Mouse (Mus musculus) CH12.LX (cell line): ENCODE measurements at regions not wholly inside any gene's neighbourhood (a gene's known extent, or its start where the extent isn't known, plus 50 kb on each side); places are given as distances from the start of the nearest gene placed in this dataset.
"Not testable (repeated sequence)": the region's sequence is repeated elsewhere in the genome, so short reads cannot be mapped to it uniquely, and the experiment has no call there.

ENCODE experiments used
- DNase-seq: peaks from one replicate; pipeline ENCODE4 v3.0.0-alpha.2; 2013; ENCODE audit errors: extremely low read depth
- H3K27ac ChIP-seq: 2 replicates; pipeline ENCODE4 v1.5.1; 2012; ENCODE audit warnings: low read depth, mild to moderate bottlenecking, control low read depth, moderate library complexity; ENCODE audit not compliant: insufficient read depth
- H3K27me3 ChIP-seq: replicated peaks from 2 replicates; pipeline ENCODE3; 2012; ENCODE audit warnings: inconsistent platforms
- H3K36me3 ChIP-seq, 2 experiments: replicated peaks in 1 of 2; 2 replicates each; pipeline versions ENCODE3 to v1.6.1; 2012; ENCODE audit warnings: inconsistent platforms in 1 of 2, low read length in 1 of 2, mild to moderate bottlenecking in 1 of 2, mixed read lengths in 1 of 2, moderate library complexity in 1 of 2; ENCODE audit not compliant: control insufficient read depth in 1 of 2, insufficient read depth in 1 of 2
- H3K4me1 ChIP-seq, 2 experiments: 2 replicates each; pipeline ENCODE4 v1.6.1; 2012; ENCODE audit warnings: inconsistent platforms in 1 of 2, moderate library complexity in 1 of 2; ENCODE audit not compliant: insufficient read depth in 2 of 2, control insufficient read depth in 1 of 2
- H3K4me2 ChIP-seq: 2 replicates; pipeline ENCODE4 v1.6.1; 2012; ENCODE audit warnings: low read depth, mild to moderate bottlenecking, control low read depth; ENCODE audit not compliant: poor library complexity, insufficient read depth, severe bottlenecking
- H3K4me3 ChIP-seq, 3 experiments: fragments of 150-350 bp in 1 of 3; sonication (generic) in 1 of 3; replicated peaks in 1 of 3; 2 replicates each; pipeline versions ENCODE3 to v1.5.1; 2011 to 2012; ENCODE audit warnings: low read depth in 2 of 3, low read length in 2 of 3, mild to moderate bottlenecking in 2 of 3, moderate library complexity in 2 of 3, control low read depth in 1 of 3, improper control_type of control experiment in 1 of 3, inconsistent platforms in 1 of 3, mixed read lengths in 1 of 3; ENCODE audit not compliant: poor library complexity in 1 of 3
- H3K79me2 ChIP-seq: replicated peaks from 2 replicates; pipeline ENCODE4 v1.6.1; 2012; ENCODE audit warnings: mild to moderate bottlenecking, moderate library complexity; ENCODE audit not compliant: control insufficient read depth, poor library complexity, insufficient read depth, severe bottlenecking; ENCODE audit errors: extremely low read depth
- H3K9ac ChIP-seq: 2 replicates; pipeline ENCODE4 v1.6.1; 2012; ENCODE audit warnings: low read depth, mild to moderate bottlenecking, control low read depth, moderate library complexity; ENCODE audit not compliant: insufficient read depth
- H3K9me3 ChIP-seq: replicated peaks from 2 replicates; pipeline ENCODE3; 2012; ENCODE audit warnings: low read length, inconsistent platforms, mixed read lengths
- BHLHE40 ChIP-seq: IDR thresholded peaks from 2 replicates; pipeline ENCODE4 v1.6.1; 2011; ENCODE audit warnings: mild to moderate bottlenecking, low read depth, low read length, improper control_type of control experiment
- CHD1 ChIP-seq: IDR thresholded peaks from 2 replicates; pipeline ENCODE4 v1.6.1; 2012; ENCODE audit warnings: low read depth, low read length, improper control_type of control experiment, inconsistent platforms
- CHD2 ChIP-seq: IDR thresholded peaks from 2 replicates; pipeline ENCODE4 v1.6.1; 2011; ENCODE audit warnings: low read length, improper control_type of control experiment
- CTCF ChIP-seq, 2 experiments: IDR thresholded peaks in 1 of 2; conservative IDR thresholded peaks in 1 of 2; 2 replicates each; pipeline ENCODE4 v1.5.1; 2011 to 2012; ENCODE audit warnings: low read depth in 2 of 2, low read length in 2 of 2, improper control_type of control experiment in 1 of 2, inconsistent platforms in 1 of 2, mild to moderate bottlenecking in 1 of 2, moderate library complexity in 1 of 2
- HCFC1 ChIP-seq: IDR thresholded peaks from 2 replicates; pipeline ENCODE4 v1.6.1; 2012; ENCODE audit warnings: low read depth, mild to moderate bottlenecking, inconsistent platforms, low read length, improper control_type of control experiment
- JUN ChIP-seq: IDR thresholded peaks from 2 replicates; pipeline ENCODE4 v1.6.1; 2011; ENCODE audit warnings: low read depth, mild to moderate bottlenecking, low read length, improper control_type of control experiment, moderate library complexity; ENCODE audit not compliant: insufficient read depth
- KAT2A ChIP-seq: IDR thresholded peaks from 2 replicates; pipeline ENCODE4 v1.6.1; 2012; ENCODE audit warnings: low read length, improper control_type of control experiment, inconsistent platforms; ENCODE audit not compliant: insufficient replicate concordance
- MAZ ChIP-seq: IDR thresholded peaks from 2 replicates; pipeline ENCODE4 v1.6.1; 2012; ENCODE audit warnings: low read depth, mild to moderate bottlenecking, inconsistent platforms, low read length, improper control_type of control experiment, moderate library complexity
- MEF2A ChIP-seq: IDR thresholded peaks from 2 replicates; pipeline ENCODE4 v1.6.1; 2014; ENCODE audit warnings: low read depth, mild to moderate bottlenecking, inconsistent platforms, low read length, improper control_type of control experiment, borderline replicate concordance
- MXI1 ChIP-seq: IDR thresholded peaks from 2 replicates; pipeline ENCODE4 v1.6.1; 2011; ENCODE audit warnings: mild to moderate bottlenecking, low read depth, low read length, improper control_type of control experiment
- MYC ChIP-seq: IDR thresholded peaks from 2 replicates; pipeline ENCODE4 v1.6.1; 2011; ENCODE audit warnings: low read depth, mild to moderate bottlenecking, improper control_type of control experiment, low read length
- NELFE ChIP-seq: IDR thresholded peaks from 2 replicates; pipeline ENCODE4 v1.6.1; 2011; ENCODE audit warnings: low read depth, low read length, improper control_type of control experiment
- NRF1 ChIP-seq: IDR thresholded peaks from 2 replicates; pipeline ENCODE4 v1.6.1; 2014; ENCODE audit warnings: low read depth, mild to moderate bottlenecking, inconsistent platforms, low read length, improper control_type of control experiment, moderate library complexity
- PAX5 ChIP-seq: IDR thresholded peaks from 2 replicates; pipeline ENCODE4 v1.6.1; 2012; ENCODE audit warnings: low read length, inconsistent platforms, mixed read lengths
- POLR2A ChIP-seq: IDR thresholded peaks from 2 replicates; pipeline ENCODE4 v1.6.1; 2011; ENCODE audit warnings: low read depth, mild to moderate bottlenecking, improper control_type of control experiment, low read length
- RAD21 ChIP-seq: IDR thresholded peaks from 2 replicates; pipeline ENCODE4 v1.6.1; 2011; ENCODE audit warnings: low read depth, mild to moderate bottlenecking, low read length, improper control_type of control experiment, moderate library complexity
- RCOR1 ChIP-seq: conservative IDR thresholded peaks from 2 replicates; pipeline ENCODE4 v1.6.1; 2012; ENCODE audit warnings: low read depth, mild to moderate bottlenecking, inconsistent platforms, low read length, improper control_type of control experiment
- SIN3A ChIP-seq: IDR thresholded peaks from 2 replicates; pipeline ENCODE4 v1.6.1; 2012; ENCODE audit warnings: low read length, improper control_type of control experiment, inconsistent platforms
- SMC3 ChIP-seq: IDR thresholded peaks from 2 replicates; pipeline ENCODE4 v1.6.1; 2011; ENCODE audit warnings: low read depth, low read length, improper control_type of control experiment
- TCF12 ChIP-seq: IDR thresholded peaks from 2 replicates; pipeline ENCODE4 v1.6.1; 2014; ENCODE audit warnings: low read depth, mild to moderate bottlenecking, inconsistent platforms, low read length, improper control_type of control experiment
- UBTF ChIP-seq: IDR thresholded peaks from 2 replicates; pipeline ENCODE4 v1.6.1; 2012; ENCODE audit warnings: low read depth, mild to moderate bottlenecking, inconsistent platforms, low read length, improper control_type of control experiment, moderate library complexity
- USF1 ChIP-seq: IDR thresholded peaks from 2 replicates; pipeline ENCODE4 v1.6.1; 2014; ENCODE audit warnings: low read depth, mild to moderate bottlenecking, inconsistent platforms, low read length, improper control_type of control experiment
- USF2 ChIP-seq: conservative IDR thresholded peaks from 2 replicates; pipeline ENCODE4 v1.6.1; 2011; ENCODE audit warnings: low read depth, low read length, improper control_type of control experiment
- ZC3H11A ChIP-seq: IDR thresholded peaks from 2 replicates; pipeline ENCODE4 v1.6.1; 2012; ENCODE audit warnings: low read depth, mild to moderate bottlenecking, inconsistent platforms, low read length, improper control_type of control experiment
- ZKSCAN1 ChIP-seq: IDR thresholded peaks from 2 replicates; pipeline ENCODE4 v1.6.1; 2012; ENCODE audit warnings: low read depth, inconsistent platforms, low read length, improper control_type of control experiment, borderline replicate concordance
- ZMIZ1 ChIP-seq: IDR thresholded peaks from 2 replicates; pipeline ENCODE4 v1.6.1; 2012; ENCODE audit warnings: low read depth, mild to moderate bottlenecking, inconsistent platforms, low read length, improper control_type of control experiment
- dilution Hi-C: fragments of 300-500 bp; cut with MboI; formaldehyde crosslinking; loops from 2 replicates; pipeline ENCODE4 v1.14.3; 2020; ENCODE audit warnings: low sequenced_read_pairs; ENCODE audit not compliant: extremely low pct_unique_long_range_greater_than_20kb, extremely low pct_ligation_motif_present
- in situ Hi-C: fragments of 300-500 bp; cut with MboI; formaldehyde crosslinking; loops from 3 replicates; pipeline ENCODE4 v1.14.3; 2019; ENCODE audit warnings: low sequenced_read_pairs, low pct_ligation_motif_present, low pct_unique_long_range_greater_than_20kb, mixed read lengths

DNA sequence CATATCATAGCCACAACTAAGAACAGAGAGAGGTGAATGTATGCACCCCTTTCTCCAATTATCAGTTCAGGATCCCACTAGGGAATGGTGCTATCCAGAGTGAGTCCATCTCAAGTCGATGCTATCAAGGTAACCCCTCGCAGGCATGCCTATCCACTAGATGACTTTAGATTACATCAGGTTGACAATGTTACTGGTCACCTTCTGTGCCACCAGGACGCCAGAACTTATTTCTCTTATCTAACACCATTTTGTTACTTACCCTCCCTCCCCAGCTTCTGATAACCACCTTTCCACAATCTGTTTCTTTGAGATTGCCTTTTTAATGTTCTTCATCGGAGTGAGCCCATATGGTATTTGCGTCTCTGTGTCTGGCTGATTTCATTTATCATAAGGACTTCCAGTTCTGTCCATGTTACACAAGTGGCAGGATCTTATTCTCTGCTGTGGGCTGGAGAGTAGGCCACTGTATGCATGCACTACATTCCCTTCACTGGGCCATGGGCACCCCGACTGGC lies 57.9 kb upstream of the Klf13 start:
- dilution Hi-C loops, result no loop called here
- H3K9ac ChIP-seq, result no peak overlapping the region
- no peak for TF ChIP-seq KAT2A
- TF ChIP-seq NRF1, result no peak

DNA sequence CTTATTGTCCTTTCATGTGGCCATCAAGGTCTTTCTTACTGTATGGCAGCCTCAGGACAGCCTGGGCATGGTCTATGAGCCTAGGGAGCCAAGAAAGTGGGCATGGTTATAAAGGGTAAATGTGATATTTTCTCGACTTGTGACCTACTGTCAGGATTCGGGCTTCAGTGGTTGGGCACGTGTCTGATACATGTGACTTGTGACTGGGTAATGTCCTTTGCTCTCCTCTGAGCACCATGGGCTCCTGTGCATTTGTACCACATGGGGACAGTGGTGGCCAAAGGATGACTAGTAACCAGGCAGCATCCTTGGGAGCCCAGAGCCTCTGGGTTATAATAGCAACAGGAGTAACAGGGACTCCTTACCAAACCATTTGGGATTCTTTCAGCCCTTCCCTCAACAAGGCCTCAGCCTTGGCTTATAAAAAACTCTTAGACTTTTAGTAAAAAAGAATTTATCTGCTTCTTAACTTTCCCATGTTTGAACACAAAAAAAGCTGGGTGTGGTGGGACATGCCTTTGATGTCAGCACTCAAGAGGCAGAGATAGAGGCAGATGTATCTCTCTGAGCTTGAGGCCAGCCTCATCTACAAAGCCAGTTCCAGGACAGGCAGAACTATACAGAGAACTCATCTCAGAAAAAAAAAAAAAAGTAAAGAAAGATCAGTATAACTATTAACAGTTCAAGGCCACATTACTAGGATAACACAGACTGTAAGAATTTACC lies 56.7 kb upstream of the Klf13 start:
- H3K9ac ChIP-seq, result no peak overlapping the region
- H3K27ac ChIP-seq, result no peak overlapping the region; the same call in 1 of the 2 replicates
- no peak overlapping the region for H3K4me3 ChIP-seq
- H3K4me1 ChIP-seq, result peaks cover 10 to 24% of the 10 kb centered on the region in 2 experiments
- dilution Hi-C loops (no loop called here), in situ Hi-C loops (no loop called here)
- no peaks in the 10 kb centered on the region for H3K27me3 ChIP-seq
- no peak overlapping the region for H3K4me2 ChIP-seq
- TF ChIP-seq NRF1 (no peak), BHLHE40 (peak; percentile 37; the same call in 1 of the 2 replicates), MAZ (no peak), MYC (no peak), SMC3 (peak; percentile 47), CHD1 (no peak), PAX5 (no peak), TCF12 (no peak), CHD2 (no peak), RCOR1 (no peak), ZMIZ1 (no peak), HCFC1 (no peak), JUN (no peak), NELFE (no peak), USF2 (no peak), RAD21 (peak; percentile 52), ZKSCAN1 (no peak), MXI1 (no peak), ZC3H11A (no peak), CTCF (conservative IDR thresholded peaks at IDR 0.05 in 1 of 2, IDR thresholded peaks at IDR 0.05 in 1 of 2; ENCODE audit: low read depth in 2 of 2, low read length in 2 of 2) (peak in 1 of 2 experiments; percentile 54; a peak in 2 of 4 replicates), SIN3A (no peak), UBTF (no peak), MEF2A (no peak), KAT2A (no peak), USF1 (no peak), POLR2A (no peak)
- H3K36me3 ChIP-seq, result no peaks in the 10 kb centered on the region
- DNase-seq, result no peak
- no peaks in the 10 kb centered on the region for H3K79me2 ChIP-seq
- H3K9me3 ChIP-seq, result no peaks in the 10 kb centered on the region

More for the DNA sequence above, 57.9 kb upstream of the Klf13 start:
- Histone ChIP-seq H3K36me3 (no peaks in the 10 kb centered on the region), H3K9me3 (no peaks in the 10 kb centered on the region), H3K4me1 (peaks cover 22 to 31% of the 10 kb centered on the region in 2 experiments), H3K27me3 (no peaks in the 10 kb centered on the region), H3K27ac (no peak overlapping the region), H3K79me2 (no peaks in the 10 kb centered on the region), H3K4me2 (no peak overlapping the region), H3K4me3 (no peak overlapping the region)
- no peak for DNase-seq
- in situ Hi-C loops, result no loop called here

DNA sequence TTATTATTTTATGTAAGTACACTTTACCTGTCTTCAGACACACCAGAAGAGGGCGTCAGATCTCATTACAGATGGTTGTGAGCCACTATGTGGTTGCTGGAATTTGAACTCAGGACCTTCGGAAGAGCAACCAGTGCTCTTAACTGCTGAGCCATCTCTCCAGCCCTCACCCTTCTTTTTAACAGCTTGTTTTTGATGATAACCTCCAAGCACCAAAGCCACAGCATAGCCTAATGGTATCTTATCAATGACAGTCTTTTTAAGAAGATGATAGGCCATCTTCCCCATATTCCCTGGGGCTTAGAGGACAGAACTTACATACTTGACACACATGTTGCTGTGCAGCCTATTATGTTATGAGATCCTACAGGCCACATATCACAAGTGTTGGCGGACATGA lies 56.1 kb upstream of the Klf13 start:
- H3K4me2 ChIP-seq, DNase-seq, H3K79me2 ChIP-seq, dilution Hi-C loops, H3K27me3 ChIP-seq, H3K27ac ChIP-seq, H3K9me3 ChIP-seq, H3K36me3 ChIP-seq, in situ Hi-C loops, H3K4me3 ChIP-seq, H3K9ac ChIP-seq: not testable (repeated sequence)
- H3K4me1 ChIP-seq, result peaks cover 7 to 17% of the 10 kb centered on the region in 2 experiments
